Mouse (Mus musculus): ENCODE measurements around the gene Nudt9. TPM values are rescaled to one million over a fixed set of nuclear protein-coding genes. Genes with fewer than 3 reads are reported as not detected.

Nudt9 gene
- polyA plus RNA-seq (2012; rRNA removed), result 24.6 and 58.0 TPM in 2 replicates

DNA sequence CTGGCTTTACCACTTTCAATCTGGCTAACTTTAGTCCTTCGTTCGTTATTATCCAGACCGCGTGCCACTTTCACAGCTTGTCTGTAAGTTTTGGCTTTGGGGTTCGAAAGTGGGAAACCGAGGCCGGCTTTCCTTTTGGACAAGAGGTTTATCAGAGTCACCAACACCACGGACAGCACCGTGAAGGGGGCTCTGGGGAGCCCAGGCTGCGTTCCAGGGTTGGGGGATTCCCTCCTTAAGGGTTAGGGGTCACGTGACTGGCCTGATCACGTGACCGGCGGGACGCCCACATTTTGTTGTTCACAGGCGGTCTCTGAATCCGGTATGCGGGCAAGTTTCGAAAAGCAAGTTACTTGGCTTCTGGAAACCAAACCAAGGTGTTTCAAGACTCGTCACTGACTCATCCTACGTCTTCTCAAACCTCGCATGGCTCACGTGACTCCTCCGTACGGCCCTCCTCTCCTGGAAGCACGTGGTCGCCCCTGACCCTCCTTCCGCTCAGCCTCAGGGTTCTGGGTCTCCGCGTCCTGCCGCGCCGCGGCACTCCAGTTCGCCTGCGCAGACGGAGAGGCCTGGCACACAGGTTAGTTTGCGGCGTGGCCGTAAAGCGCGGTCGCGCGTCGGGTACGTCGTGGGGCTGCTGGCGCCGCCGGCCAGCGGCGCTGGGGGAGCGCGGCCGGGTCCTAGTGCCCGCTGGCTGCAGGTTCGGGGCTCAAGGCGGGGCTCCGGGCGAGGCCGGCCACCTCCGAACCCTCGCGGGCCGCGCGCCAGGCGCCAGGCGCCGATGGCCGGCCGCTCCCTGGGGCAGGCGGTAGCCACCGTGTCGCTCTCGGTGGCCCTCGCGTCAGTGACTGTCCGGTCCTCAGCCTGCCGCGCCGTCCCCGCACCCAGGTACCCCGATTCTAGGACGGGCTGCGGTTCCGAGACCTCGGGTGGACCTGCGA lies at the start of gene Nudt9:
Gene Nudt9 (plus strand): TSS at position 51 of the 944 bp plus-strand sequence.
- Histone ChIP-seq H3K4me3 (ENCODE audit: low read depth, low read length) (peak within 1 kb of the TSS; percentile 73), H3K4me1 (ENCODE audit: control insufficient read depth, insufficient read depth, insufficient read length, low read length) (peaks cover 3% of the 10 kb centered on the region; the same call in 1 of the 2 replicates), H3K27me3 (ENCODE audit: control insufficient read depth, insufficient read depth, low read length) (no peaks in the 10 kb centered on the region), H3K36me3 (ENCODE audit: control insufficient read depth, insufficient read depth, low read length) (peaks cover 6% of the 10 kb centered on the region), H3K27ac (ENCODE audit: insufficient read depth, low read depth, low read length) (peak within 1 kb of the TSS; percentile 86)
- WGBS, result 4% methylated on average over 90 of the region's 90 CpGs
- no peak for TF ChIP-seq CTCF (IDR thresholded peaks at IDR 0.05; ENCODE audit: extremely low read depth, insufficient read length, insufficient replicate concordance, low read depth, low read length)
- peak; percentile 27; the same call in 1 of the 2 replicates for TF ChIP-seq POLR2A (IDR thresholded peaks at IDR 0.05; ENCODE audit: low read depth, low read length)

DNA sequence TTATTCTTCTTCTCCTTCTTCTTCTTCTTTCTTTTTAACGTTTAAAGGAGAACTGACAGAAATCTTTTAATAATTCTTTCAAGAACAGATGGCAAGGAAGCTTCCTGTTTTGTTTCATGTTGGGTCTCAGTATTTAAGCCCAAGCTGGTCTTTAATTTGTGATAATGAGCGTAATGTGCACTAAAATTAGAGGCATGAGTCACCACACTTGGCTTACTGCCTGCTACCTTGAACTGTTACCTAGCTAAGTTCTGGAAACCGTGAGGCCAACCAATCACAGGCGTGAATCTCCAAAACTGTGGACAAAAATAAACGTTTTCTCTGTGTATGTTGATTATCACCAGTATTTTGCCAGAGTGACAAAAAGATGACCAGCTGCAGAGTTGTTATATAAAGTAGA lies 47.4 kb upstream of the Nudt9 start:
- 19% methylated on average over 5 of the region's 5 CpGs for WGBS
- H3K27me3 ChIP-seq (ENCODE audit: control insufficient read depth, insufficient read depth, low read length), result no peaks in the 10 kb centered on the region
- H3K36me3 ChIP-seq (ENCODE audit: control insufficient read depth, insufficient read depth, low read length), result peaks cover 26% of the 10 kb centered on the region
- peaks cover 2% of the 10 kb centered on the region; the same call in 1 of the 2 replicates for H3K4me1 ChIP-seq (ENCODE audit: control insufficient read depth, insufficient read depth, insufficient read length, low read length)
- H3K27ac ChIP-seq (ENCODE audit: insufficient read depth, low read depth, low read length), result no peak overlapping the region
- TF ChIP-seq POLR2A (IDR thresholded peaks at IDR 0.05; ENCODE audit: low read depth, low read length), result no peak
- TF ChIP-seq CTCF (IDR thresholded peaks at IDR 0.05; ENCODE audit: extremely low read depth, insufficient read length, insufficient replicate concordance, low read depth, low read length), result no peak
- H3K4me3 ChIP-seq (ENCODE audit: low read depth, low read length), result no peak overlapping the region

DNA sequence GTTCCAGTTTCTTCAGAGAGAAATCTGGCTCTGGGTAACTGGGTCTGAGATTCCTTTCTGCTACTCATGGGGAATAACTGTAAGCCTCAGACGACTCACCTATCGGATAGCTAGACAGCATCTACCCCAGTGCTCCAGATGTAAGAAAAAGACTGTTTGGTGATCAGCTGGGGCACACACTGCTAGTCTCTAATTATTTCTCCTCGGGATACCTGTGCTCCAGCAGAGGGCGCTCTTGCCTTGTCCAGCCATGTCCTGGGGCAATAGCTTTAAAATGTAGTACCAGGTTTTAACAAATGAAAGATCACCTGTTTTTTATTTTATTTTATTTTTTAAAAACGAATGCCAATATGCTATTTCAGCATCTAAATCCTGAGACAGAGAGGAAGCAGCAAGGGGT lies 46.4 kb upstream of the Nudt9 start:
- Histone ChIP-seq H3K4me1 (ENCODE audit: control insufficient read depth, insufficient read depth, insufficient read length, low read length) (peaks cover 2% of the 10 kb centered on the region; the same call in 1 of the 2 replicates), H3K36me3 (ENCODE audit: control insufficient read depth, insufficient read depth, low read length) (peaks cover 29% of the 10 kb centered on the region), H3K4me3 (ENCODE audit: low read depth, low read length) (no peak overlapping the region), H3K27ac (ENCODE audit: insufficient read depth, low read depth, low read length) (no peak overlapping the region), H3K27me3 (ENCODE audit: control insufficient read depth, insufficient read depth, low read length) (no peaks in the 10 kb centered on the region)
- TF ChIP-seq POLR2A (IDR thresholded peaks at IDR 0.05; ENCODE audit: low read depth, low read length), result no peak
- peak; percentile 96; the same call in 1 of the 2 replicates for TF ChIP-seq CTCF (IDR thresholded peaks at IDR 0.05; ENCODE audit: extremely low read depth, insufficient read length, insufficient replicate concordance, low read depth, low read length)
- 4% methylated on average over 5 of the region's 5 CpGs for WGBS

DNA sequence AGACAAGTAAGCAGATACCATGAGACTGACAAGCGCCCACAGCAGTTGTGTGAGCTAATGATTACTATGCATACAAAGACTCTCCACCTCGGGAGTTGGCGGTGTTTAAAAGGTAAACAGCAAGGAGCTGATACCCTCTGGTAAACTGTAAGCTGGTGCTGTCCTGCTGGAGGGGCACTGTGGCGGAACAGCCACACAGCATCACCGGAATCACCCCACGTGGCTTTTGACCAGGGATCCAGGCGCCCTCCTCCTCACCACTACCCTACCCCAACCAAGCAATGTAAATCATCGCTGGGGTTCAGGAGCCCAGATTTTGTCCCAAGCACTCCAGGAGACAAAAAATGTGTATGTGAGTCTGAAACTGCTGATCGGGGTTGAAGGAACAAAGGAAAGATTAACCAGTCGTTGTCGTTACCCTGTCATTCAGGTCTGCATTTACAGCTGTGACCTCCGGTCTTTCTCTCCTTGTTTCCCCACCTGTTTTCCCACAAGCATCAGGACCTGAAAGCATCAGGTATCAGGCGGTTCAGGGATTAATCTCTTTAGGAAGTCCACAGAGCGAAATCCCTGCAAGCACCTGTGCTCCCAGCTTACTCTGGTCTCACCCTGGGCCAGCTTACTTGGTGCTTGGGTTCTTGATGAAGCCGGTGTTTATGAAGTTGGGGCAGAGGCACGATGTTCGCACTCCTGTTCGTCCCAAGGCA lies 43.4 kb upstream of the Nudt9 start:
- H3K4me3 ChIP-seq (ENCODE audit: low read depth, low read length), result no peak overlapping the region
- H3K36me3 ChIP-seq (ENCODE audit: control insufficient read depth, insufficient read depth, low read length), result peaks cover 49% of the 10 kb centered on the region
- peaks cover 2% of the 10 kb centered on the region; the same call in 1 of the 2 replicates for H3K4me1 ChIP-seq (ENCODE audit: control insufficient read depth, insufficient read depth, insufficient read length, low read length)
- TF ChIP-seq POLR2A (IDR thresholded peaks at IDR 0.05; ENCODE audit: low read depth, low read length) (no peak), CTCF (IDR thresholded peaks at IDR 0.05; ENCODE audit: extremely low read depth, insufficient read length, insufficient replicate concordance, low read depth, low read length) (no peak)
- WGBS, result 66% methylated on average over 18 of the region's 18 CpGs
- no peaks in the 10 kb centered on the region for H3K27me3 ChIP-seq (ENCODE audit: control insufficient read depth, insufficient read depth, low read length)
- no peak overlapping the region for H3K27ac ChIP-seq (ENCODE audit: insufficient read depth, low read depth, low read length)

DNA sequence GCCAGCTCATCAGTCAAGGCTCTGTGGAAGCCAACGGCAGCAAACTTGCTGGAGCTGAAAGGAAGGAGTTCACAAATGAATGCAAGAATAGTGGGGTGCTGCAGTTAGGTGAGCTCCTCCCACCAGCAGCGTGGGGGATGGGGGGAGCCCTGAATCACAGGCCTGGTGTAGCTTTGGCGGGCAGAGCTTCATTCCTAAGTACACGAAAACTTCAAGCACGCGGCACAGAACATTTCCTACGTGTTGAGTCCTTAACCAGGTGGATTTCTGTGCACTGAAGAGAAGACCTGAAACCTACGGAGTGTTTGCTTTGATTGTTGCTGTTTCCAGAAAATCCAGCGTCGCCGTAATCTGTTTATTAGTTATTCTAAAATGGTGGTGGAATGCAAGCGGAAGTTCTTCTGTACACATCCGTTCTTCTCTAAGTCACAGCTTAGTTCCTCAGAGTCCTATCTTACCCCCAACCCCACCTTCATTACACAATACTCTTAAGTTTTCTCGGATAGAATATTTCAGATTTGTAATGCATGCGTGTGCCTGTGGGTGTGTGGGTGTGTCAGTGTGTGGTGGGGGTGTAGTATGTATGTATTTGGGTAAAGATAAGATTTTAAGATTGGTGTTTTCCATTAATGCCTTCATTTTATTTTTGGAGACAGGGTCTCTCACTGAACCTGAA lies 42.7 kb upstream of the Nudt9 start:
- WGBS, result 71% methylated on average over 15 of the region's 15 CpGs
- Histone ChIP-seq H3K4me1 (ENCODE audit: control insufficient read depth, insufficient read depth, insufficient read length, low read length) (no peaks in the 10 kb centered on the region), H3K4me3 (ENCODE audit: low read depth, low read length) (no peak overlapping the region), H3K27me3 (ENCODE audit: control insufficient read depth, insufficient read depth, low read length) (no peaks in the 10 kb centered on the region), H3K27ac (ENCODE audit: insufficient read depth, low read depth, low read length) (no peak overlapping the region), H3K36me3 (ENCODE audit: control insufficient read depth, insufficient read depth, low read length) (peaks cover 54% of the 10 kb centered on the region)
- TF ChIP-seq CTCF (IDR thresholded peaks at IDR 0.05; ENCODE audit: extremely low read depth, insufficient read length, insufficient replicate concordance, low read depth, low read length), result no peak
- no peak for TF ChIP-seq POLR2A (IDR thresholded peaks at IDR 0.05; ENCODE audit: low read depth, low read length)

DNA sequence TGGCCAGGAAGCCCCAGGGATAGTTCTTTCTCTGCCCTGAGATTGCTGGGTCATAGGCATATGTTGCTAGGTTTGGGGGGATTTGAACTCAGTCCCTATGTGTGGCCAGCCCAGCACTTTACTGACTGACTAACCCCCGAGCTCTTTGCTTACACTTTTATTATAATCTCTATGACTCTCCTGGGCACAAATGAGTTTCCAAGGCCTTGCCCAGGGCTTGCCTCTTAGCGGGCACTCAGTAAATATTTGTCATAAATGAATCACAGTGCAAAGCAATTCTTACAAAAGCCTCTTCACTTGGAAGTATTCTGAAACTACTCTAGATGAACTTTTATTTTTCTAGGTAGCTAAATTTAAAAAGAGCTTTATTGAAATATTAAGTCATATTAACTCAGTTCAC lies 42.2 kb upstream of the Nudt9 start:
- WGBS, result 65% methylated on average over 2 of the region's 2 CpGs
- Histone ChIP-seq H3K27ac (ENCODE audit: insufficient read depth, low read depth, low read length) (no peak overlapping the region), H3K27me3 (ENCODE audit: control insufficient read depth, insufficient read depth, low read length) (no peaks in the 10 kb centered on the region), H3K36me3 (ENCODE audit: control insufficient read depth, insufficient read depth, low read length) (peaks cover 55% of the 10 kb centered on the region), H3K4me3 (ENCODE audit: low read depth, low read length) (no peak overlapping the region), H3K4me1 (ENCODE audit: control insufficient read depth, insufficient read depth, insufficient read length, low read length) (no peaks in the 10 kb centered on the region)
- TF ChIP-seq POLR2A (IDR thresholded peaks at IDR 0.05; ENCODE audit: low read depth, low read length) (no peak), CTCF (IDR thresholded peaks at IDR 0.05; ENCODE audit: extremely low read depth, insufficient read length, insufficient replicate concordance, low read depth, low read length) (no peak)
